Mouse (Mus musculus) ES-Bruce4 (cell line): Measurements from ENCODE around the gene Pdzd2.

Experiments used
- CTCF ChIP-seq: IDR thresholded peaks from one replicate; pipeline ENCODE4 v1.8.1; 2011; ENCODE audit warnings: low read depth, low read length
- EP300 ChIP-seq: IDR thresholded peaks from 2 replicates; pipeline ENCODE4 v1.6.1; 2011; ENCODE audit warnings: low read depth, low read length; ENCODE audit not compliant: insufficient read depth
- POLR2A ChIP-seq: IDR thresholded peaks from one replicate; pipeline ENCODE4 v1.8.1; 2011; ENCODE audit warnings: low read length; ENCODE audit not compliant: insufficient read depth

GRCm38 (mm10) chr15:12439351-12439751, 300.4 kb downstream of the Pdzd2 start:
- TF ChIP-seq POLR2A = no peak
- no peak for TF ChIP-seq CTCF
- TF ChIP-seq EP300 = no peak
